Mouse (Mus musculus): Measurements from ENCODE around the gene Dll3. TPM values are rescaled to one million over a fixed set of nuclear protein-coding genes. Genes with fewer than 3 reads are reported as not detected.

The Dll3 gene
- 0.20 and 0.43 TPM in 2 replicates for polyA plus RNA-seq (2015; fragmentation: Nextera tagmentation; extraction: Ambion mirVana)

- Histone ChIP-seq H3K27ac (ENCODE audit: low read length) (no peak within 1 kb of the TSS), H3K4me3 (ENCODE audit: low read length) (peak within 1 kb of the TSS; percentile 26), H3K36me3 (ENCODE audit: control insufficient read depth, insufficient read depth, low read length) (peaks cover 18% of the 10 kb centered on the region), H3K27me3 (ENCODE audit: control insufficient read depth, insufficient read depth, low read depth, low read length) (peaks cover 36% of the 10 kb centered on the region), H3K9me3 (ENCODE audit: control insufficient read depth, low read length) (no peaks in the 10 kb centered on the region), H3K4me2 (ENCODE audit: low read depth, low read length) (peak within 1 kb of the TSS; percentile 49), H3K9ac (ENCODE audit: low read length) (peak within 1 kb of the TSS; percentile 34; the same call in 1 of the 2 replicates), H3K4me1 (replicated peaks; ENCODE audit: control insufficient read depth, insufficient read depth, low read length) (peaks cover 5% of the 10 kb centered on the region)
- 2% methylated on average over 30 of the region's 30 CpGs for WGBS
- ATAC-seq (ENCODE audit: low read depth) = peak; percentile 65; the same call in 1 of the 2 replicates
Measured at GRCm38 (mm10) chr7:28301616-28302433, at the start of gene Dll3. Gene Dll3 (minus strand): TSS chr7:28302238.

- Histone ChIP-seq H3K9me3 (ENCODE audit: control insufficient read depth, low read length) (no peaks in the 10 kb centered on the region), H3K4me3 (ENCODE audit: low read length) (peak overlapping the region; percentile 90), H3K27me3 (ENCODE audit: control insufficient read depth, insufficient read depth, low read depth, low read length) (no peaks in the 10 kb centered on the region), H3K4me1 (replicated peaks; ENCODE audit: control insufficient read depth, insufficient read depth, low read length) (peaks cover 17% of the 10 kb centered on the region), H3K4me2 (ENCODE audit: low read depth, low read length) (peak overlapping the region; percentile 90), H3K27ac (ENCODE audit: low read length) (0 out of 2 replicates have a peak overlapping the region, but pooled peaks have one; percentile 66), H3K36me3 (ENCODE audit: control insufficient read depth, insufficient read depth, low read length) (peaks cover 22% of the 10 kb centered on the region), H3K9ac (ENCODE audit: low read length) (peak overlapping the region; percentile 99)
- no peak for ATAC-seq (ENCODE audit: low read depth)
- 25% methylated on average over 4 of the region's 4 CpGs for WGBS
Measured at GRCm38 (mm10) chr7:28351676-28352191, 49.7 kb upstream of the Dll3 start.

- H3K4me2 ChIP-seq (ENCODE audit: low read depth, low read length) = peak within 1 kb of the TSS; percentile 90
- ATAC-seq (ENCODE audit: low read depth) = peak; percentile 96
- peak within 1 kb of the TSS; percentile 91 for H3K27ac ChIP-seq (ENCODE audit: low read length)
- peak within 1 kb of the TSS; percentile 90 for H3K4me3 ChIP-seq (ENCODE audit: low read length)
- no peaks in the 10 kb centered on the region for H3K27me3 ChIP-seq (ENCODE audit: control insufficient read depth, insufficient read depth, low read depth, low read length)
- H3K4me1 ChIP-seq (replicated peaks; ENCODE audit: control insufficient read depth, insufficient read depth, low read length) = peaks cover 15% of the 10 kb centered on the region
- WGBS = under 1% methylated on average over 47 of the region's 50 CpGs
- peak within 1 kb of the TSS; percentile 99 for H3K9ac ChIP-seq (ENCODE audit: low read length)
- peaks cover 22% of the 10 kb centered on the region for H3K36me3 ChIP-seq (ENCODE audit: control insufficient read depth, insufficient read depth, low read length)
- H3K9me3 ChIP-seq (ENCODE audit: control insufficient read depth, low read length) = no peaks in the 10 kb centered on the region
Measured at GRCm38 (mm10) chr7:28350155-28350883, 48.3 kb upstream of the Dll3 start, which contains the start of gene Rps16. Gene Rps16 (plus strand): TSS chr7:28350652.

GRCm38 (mm10) chr7:28348601-28349000 lies 46.6 kb upstream of the Dll3 start:
- no peak overlapping the region for H3K4me2 ChIP-seq (ENCODE audit: low read depth, low read length)
- no peak overlapping the region for H3K27ac ChIP-seq (ENCODE audit: low read length)
- H3K4me1 ChIP-seq (replicated peaks; ENCODE audit: control insufficient read depth, insufficient read depth, low read length) = peaks cover 15% of the 10 kb centered on the region
- no peak overlapping the region for H3K9ac ChIP-seq (ENCODE audit: low read length)
- no peaks in the 10 kb centered on the region for H3K27me3 ChIP-seq (ENCODE audit: control insufficient read depth, insufficient read depth, low read depth, low read length)
- peaks cover 10% of the 10 kb centered on the region for H3K36me3 ChIP-seq (ENCODE audit: control insufficient read depth, insufficient read depth, low read length)
- H3K4me3 ChIP-seq (ENCODE audit: low read length) = no peak overlapping the region
- 74% methylated on average over 7 of the region's 7 CpGs for WGBS
- no peak for ATAC-seq (ENCODE audit: low read depth)
- H3K9me3 ChIP-seq (ENCODE audit: control insufficient read depth, low read length) = no peaks in the 10 kb centered on the region

- Histone ChIP-seq H3K9me3 (ENCODE audit: control insufficient read depth, low read length) (no peaks in the 10 kb centered on the region), H3K4me2 (ENCODE audit: low read depth, low read length) (no peak overlapping the region), H3K27ac (ENCODE audit: low read length) (no peak overlapping the region), H3K36me3 (ENCODE audit: control insufficient read depth, insufficient read depth, low read length) (peaks cover 3% of the 10 kb centered on the region; the same call in 1 of the 2 replicates), H3K4me3 (ENCODE audit: low read length) (no peak overlapping the region), H3K9ac (ENCODE audit: low read length) (no peak overlapping the region), H3K27me3 (ENCODE audit: control insufficient read depth, insufficient read depth, low read depth, low read length) (no peaks in the 10 kb centered on the region), H3K4me1 (replicated peaks; ENCODE audit: control insufficient read depth, insufficient read depth, low read length) (peaks cover 15% of the 10 kb centered on the region)
- no peak for ATAC-seq (ENCODE audit: low read depth)
- WGBS = 51% methylated on average over 3 of the region's 3 CpGs
Measured at GRCm38 (mm10) chr7:28347746-28348145, 45.7 kb upstream of the Dll3 start.

- ATAC-seq (ENCODE audit: low read depth) = no peak
Measured at GRCm38 (mm10) chr7:28344637-28345036, 42.6 kb upstream of the Dll3 start.

GRCm38 (mm10) chr7:28341381-28341780 lies 39.3 kb upstream of the Dll3 start:
- Histone ChIP-seq H3K9ac (ENCODE audit: low read length) (no peak overlapping the region), H3K9me3 (ENCODE audit: control insufficient read depth, low read length) (no peaks in the 10 kb centered on the region), H3K27ac (ENCODE audit: low read length) (no peak overlapping the region), H3K4me3 (ENCODE audit: low read length) (no peak overlapping the region), H3K36me3 (ENCODE audit: control insufficient read depth, insufficient read depth, low read length) (no peaks in the 10 kb centered on the region), H3K4me2 (ENCODE audit: low read depth, low read length) (no peak overlapping the region), H3K27me3 (ENCODE audit: control insufficient read depth, insufficient read depth, low read depth, low read length) (no peaks in the 10 kb centered on the region), H3K4me1 (replicated peaks; ENCODE audit: control insufficient read depth, insufficient read depth, low read length) (peaks cover 10% of the 10 kb centered on the region)
- 38% methylated on average over 7 of the region's 7 CpGs for WGBS
- ATAC-seq (ENCODE audit: low read depth) = no peak

More at GRCm38 (mm10) chr7:28344637-28345036, 42.6 kb upstream of the Dll3 start:
- Histone ChIP-seq H3K4me3 (ENCODE audit: low read length) (no peak overlapping the region), H3K9ac (ENCODE audit: low read length) (no peak overlapping the region), H3K4me2 (ENCODE audit: low read depth, low read length) (no peak overlapping the region), H3K4me1 (replicated peaks; ENCODE audit: control insufficient read depth, insufficient read depth, low read length) (peaks cover 2% of the 10 kb centered on the region), H3K36me3 (ENCODE audit: control insufficient read depth, insufficient read depth, low read length) (no peaks in the 10 kb centered on the region), H3K9me3 (ENCODE audit: control insufficient read depth, low read length) (no peaks in the 10 kb centered on the region), H3K27me3 (ENCODE audit: control insufficient read depth, insufficient read depth, low read depth, low read length) (no peaks in the 10 kb centered on the region), H3K27ac (ENCODE audit: low read length) (no peak overlapping the region)
- 2% methylated on average over 4 of the region's 4 CpGs for WGBS

GRCm38 (mm10) chr7:28339213-28339917 lies 37.3 kb upstream of the Dll3 start:
- no peak; the same call in 1 of the 2 replicates for ATAC-seq (ENCODE audit: low read depth)
- H3K4me2 ChIP-seq (ENCODE audit: low read depth, low read length) = peak overlapping the region; percentile 69

More at GRCm38 (mm10) chr7:28339213-28339917, 37.3 kb upstream of the Dll3 start:
- peak overlapping the region; percentile 98 for H3K4me3 ChIP-seq (ENCODE audit: low read length)
- peaks cover 10% of the 10 kb centered on the region for H3K4me1 ChIP-seq (replicated peaks; ENCODE audit: control insufficient read depth, insufficient read depth, low read length)
- peak overlapping the region; percentile 99 for H3K9ac ChIP-seq (ENCODE audit: low read length)
- H3K36me3 ChIP-seq (ENCODE audit: control insufficient read depth, insufficient read depth, low read length) = no peaks in the 10 kb centered on the region; the same call in 1 of the 2 replicates
- 71% methylated on average over 19 of the region's 19 CpGs for WGBS
- no peaks in the 10 kb centered on the region for H3K9me3 ChIP-seq (ENCODE audit: control insufficient read depth, low read length)
- H3K27me3 ChIP-seq (ENCODE audit: control insufficient read depth, insufficient read depth, low read depth, low read length) = no peaks in the 10 kb centered on the region
- peak overlapping the region; percentile 90 for H3K27ac ChIP-seq (ENCODE audit: low read length)
